Mouse (Mus musculus): Measurements from ENCODE around the gene Sos1.
"Not testable (repeated sequence)": the region's sequence is repeated elsewhere in the genome, so short reads cannot be mapped to it uniquely, and the experiment has no call there.

DNA sequence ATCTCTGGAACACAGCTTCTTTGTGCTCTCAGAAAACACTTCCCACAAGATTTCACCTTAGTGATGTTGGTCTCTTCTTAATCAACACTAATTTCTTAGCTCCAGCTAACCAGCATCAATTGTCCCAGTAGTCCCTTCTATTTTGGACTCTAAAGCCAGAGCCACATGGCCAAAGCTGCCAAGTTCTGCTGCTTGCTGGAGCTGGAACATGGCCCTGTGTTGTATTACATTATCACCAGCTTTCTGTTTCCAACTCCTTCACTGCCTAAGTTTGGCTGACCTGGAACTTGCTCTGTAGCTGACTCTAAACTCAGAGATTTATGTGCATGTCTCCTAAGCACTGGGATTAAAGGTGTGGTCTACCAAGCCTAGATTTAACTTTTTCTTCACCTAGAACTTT lies 101.9 kb downstream of the Sos1 start:
- TF ChIP-seq GATA1, TAL1 (IDR thresholded peaks at IDR 0.05; ENCODE audit: low read length): not testable (repeated sequence)

Data from erythroblast, embryonic 14.5 days (primary cell).